Mouse (Mus musculus) spleen, adult 2 months (tissue): Measurements from ENCODE around the gene Cnnm1. TPM values are rescaled to one million over a fixed set of nuclear protein-coding genes. Genes with fewer than 3 reads are reported as not detected.
A peak's percentile ranks its signal among the peaks of the same experiment; 100 is the strongest.
"Not testable (repeated sequence)": the region's sequence is repeated elsewhere in the genome, so short reads cannot be mapped to it uniquely, and the experiment has no call there.

Experiments
- DNase-seq, 2 experiments: peaks; one replicate each; pipeline versions ENCODE4 v3.0.0 to v3.0.0-alpha.2; 2012 to 2021; ENCODE audit warnings: low spot score in 2 of 2, low read depth in 1 of 2
- H3K27ac ChIP-seq: fragments of 200-500 bp; 2 replicates; pipeline ENCODE4 v1.5.1; 2012; ENCODE audit warnings: low read length, inconsistent platforms; ENCODE audit not compliant: insufficient read depth
- H3K27me3 ChIP-seq: fragments of 200-500 bp; 2 replicates; pipeline ENCODE4 v1.6.1; 2012; ENCODE audit warnings: mild to moderate bottlenecking, moderate library complexity, low read length, inconsistent platforms; ENCODE audit not compliant: control insufficient read depth, insufficient read depth
- H3K36me3 ChIP-seq: fragments of 200-500 bp; 2 replicates; pipeline ENCODE4 v1.6.1; 2012; ENCODE audit warnings: mild to moderate bottlenecking, low read length, inconsistent platforms; ENCODE audit not compliant: control insufficient read depth, insufficient read depth
- H3K4me1 ChIP-seq: fragments of 200-500 bp; 2 replicates; pipeline ENCODE4 v1.6.1; 2011; ENCODE audit warnings: inconsistent platforms; ENCODE audit not compliant: control insufficient read depth, insufficient read depth, insufficient read length
- H3K4me3 ChIP-seq: fragments of 200-500 bp; 2 replicates; pipeline ENCODE4 v1.5.1; 2011; ENCODE audit warnings: mild to moderate bottlenecking, inconsistent platforms; ENCODE audit not compliant: insufficient read depth, insufficient read length; ENCODE audit errors: extremely low read depth
- CTCF ChIP-seq: fragments of 200-500 bp; IDR thresholded peaks from 2 replicates; pipeline ENCODE4 v1.5.1; 2011; ENCODE audit warnings: mild to moderate bottlenecking, inconsistent platforms; ENCODE audit not compliant: insufficient read depth, insufficient read length, insufficient replicate concordance; ENCODE audit errors: extremely low read depth
- POLR2A ChIP-seq: fragments of 200-500 bp; IDR thresholded peaks from 2 replicates; pipeline ENCODE4 v1.6.1; 2011; ENCODE audit warnings: low read depth, low read length, inconsistent platforms
- WGBS: fragments of 180-500 bp; shearing (Covaris S2); methylation state at CpG from one replicate; pipeline ENCODE4 v1.1.7; 2018; 5-methylcytosine and 5-hydroxymethylcytosine counted together
- polyA plus RNA-seq: library from polyadenylated mRNA; depleted of rRNA; stranded (reverse); fragments of >200 nt; gene quantifications from 2 replicates; pipeline ENCODE4 v1.2.3, GENCODE M21; 2012

The Cnnm1 gene
- polyA plus RNA-seq, 1 experiment, result 0.06 TPM

DNA sequence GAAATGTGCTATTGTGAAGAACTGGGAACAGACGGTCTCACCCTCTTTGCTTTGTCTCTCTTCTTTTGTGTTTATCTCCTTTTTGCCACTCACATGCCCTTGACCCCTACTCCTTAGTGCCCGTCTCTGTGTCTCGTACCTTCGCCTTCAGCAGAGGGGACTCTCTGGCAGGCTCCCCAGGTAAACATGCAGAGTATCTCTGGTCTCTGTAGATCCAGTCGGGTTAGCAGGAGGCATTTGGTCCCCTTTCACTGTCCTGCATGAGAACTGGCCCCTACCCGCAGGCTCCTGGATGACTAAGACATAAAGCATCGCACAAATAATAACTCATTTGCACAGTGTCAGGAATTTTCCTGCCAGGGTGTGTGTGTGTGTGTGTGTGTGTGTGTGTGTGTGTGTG lies 35.8 kb downstream of the Cnnm1 start:
- Histone ChIP-seq H3K4me1 (no peaks in the 10 kb centered on the region), H3K27me3 (no peaks in the 10 kb centered on the region), H3K4me3 (no peak overlapping the region), H3K27ac (no peak overlapping the region), H3K36me3 (no peaks in the 10 kb centered on the region)
- TF ChIP-seq CTCF (no peak), POLR2A (no peak)
- WGBS, result 75% methylated on average over 7 of the region's 7 CpGs
- DNase-seq, result no peak

DNA sequence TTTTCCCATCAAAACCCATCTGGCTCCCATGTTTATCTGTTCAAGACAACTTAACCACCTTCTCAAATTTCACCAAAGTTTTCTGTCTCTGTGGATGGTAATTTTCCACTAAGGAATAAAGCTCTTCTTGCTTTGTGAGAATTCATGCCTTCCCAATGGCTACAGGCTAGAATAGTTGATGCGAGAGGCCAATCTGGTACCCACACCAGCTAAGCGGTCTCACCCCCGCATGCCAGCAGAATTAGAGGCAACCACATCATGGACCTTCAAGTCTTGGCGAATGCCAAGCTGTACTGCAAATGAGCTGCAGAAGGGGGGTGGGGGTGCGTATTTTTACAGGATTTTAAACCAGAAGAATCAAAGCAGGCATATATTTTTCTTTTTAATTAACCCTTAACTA lies 37.2 kb downstream of the Cnnm1 start:
- WGBS, result 87% methylated on average over 5 of the region's 5 CpGs

DNA sequence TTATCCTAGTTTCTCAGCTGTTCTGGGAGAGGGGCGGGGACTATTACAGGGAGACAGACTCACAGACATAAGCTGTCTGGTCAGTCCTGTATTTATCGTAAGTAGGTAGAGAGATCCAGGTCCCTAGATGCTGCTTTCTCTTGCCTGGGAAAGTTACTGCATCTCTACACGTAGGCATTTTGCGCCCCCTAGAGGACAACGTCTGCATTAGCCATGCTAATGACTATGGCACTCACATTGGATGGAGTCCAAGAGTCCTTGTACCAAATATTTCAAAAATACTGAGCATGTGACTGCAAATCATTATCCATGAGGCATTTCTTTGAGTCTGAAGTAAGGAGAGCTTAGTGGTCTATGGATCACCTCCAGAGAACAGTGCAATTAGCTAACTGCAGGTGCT lies 38.7 kb downstream of the Cnnm1 start:
- WGBS, result 23% methylated on average over 5 of the region's 5 CpGs
- Histone ChIP-seq H3K4me1 (no peaks in the 10 kb centered on the region), H3K4me3 (no peak overlapping the region), H3K36me3 (no peaks in the 10 kb centered on the region), H3K27me3 (no peaks in the 10 kb centered on the region), H3K27ac (no peak overlapping the region)
- DNase-seq, result peak in 1 of 2 experiments; percentile 31
- TF ChIP-seq POLR2A, result no peak
- peak; percentile 41; the same call in 1 of the 2 replicates for TF ChIP-seq CTCF

More for the DNA sequence above, 37.2 kb downstream of the Cnnm1 start:
- no peaks in the 10 kb centered on the region for H3K4me1 ChIP-seq
- no peaks in the 10 kb centered on the region for H3K27me3 ChIP-seq
- no peak overlapping the region for H3K27ac ChIP-seq
- H3K4me3 ChIP-seq, result no peak overlapping the region
- no peak for DNase-seq
- TF ChIP-seq POLR2A (no peak), CTCF (no peak)
- H3K36me3 ChIP-seq, result no peaks in the 10 kb centered on the region

DNA sequence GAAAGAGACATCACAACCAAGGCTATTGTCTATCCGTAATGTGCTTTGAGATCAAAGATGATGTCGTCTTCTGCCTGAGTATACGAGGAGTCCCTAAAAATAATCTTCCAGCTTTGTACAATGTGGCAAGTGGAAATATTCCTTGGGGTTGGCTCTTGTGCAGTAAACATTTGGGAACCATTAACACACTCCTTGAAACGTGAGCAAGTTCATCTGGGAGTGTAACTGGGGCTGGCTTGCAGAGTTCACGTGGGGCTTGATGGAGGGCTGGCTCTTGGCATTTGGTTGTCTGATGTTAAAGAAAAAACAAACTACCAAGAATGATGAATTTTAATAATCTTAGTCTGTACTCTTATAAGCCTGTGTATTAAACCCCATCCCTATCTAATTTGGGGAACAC lies 39.2 kb downstream of the Cnnm1 start:
- WGBS, result 93% methylated on average over 5 of the region's 5 CpGs
- H3K4me3 ChIP-seq, result no peak overlapping the region
- H3K4me1 ChIP-seq, result no peaks in the 10 kb centered on the region
- H3K27ac ChIP-seq, result no peak overlapping the region
- no peak for TF ChIP-seq POLR2A
- no peak for TF ChIP-seq CTCF
- H3K27me3 ChIP-seq, result no peaks in the 10 kb centered on the region
- DNase-seq, result no peak
- H3K36me3 ChIP-seq, result no peaks in the 10 kb centered on the region

DNA sequence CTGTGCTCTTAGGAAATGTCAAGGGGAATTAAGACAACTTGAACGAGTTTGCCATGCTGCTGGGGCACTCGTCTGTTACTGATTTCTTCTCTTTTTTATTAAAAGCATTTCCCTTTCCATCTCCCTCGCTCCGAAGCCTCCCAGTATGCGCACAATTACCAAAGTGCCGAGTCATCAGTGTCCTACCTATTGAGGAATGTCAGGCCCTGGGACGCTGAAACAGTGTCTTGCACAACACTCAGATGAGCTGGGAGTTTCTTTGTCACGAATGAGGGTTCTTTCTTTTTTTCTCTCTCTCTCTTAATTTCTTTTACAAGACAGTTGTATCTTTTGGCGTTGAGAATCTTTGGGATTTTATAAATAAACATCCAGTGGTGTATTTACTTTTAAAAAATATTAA lies 40.3 kb downstream of the Cnnm1 start:
- H3K27me3 ChIP-seq, result no peaks in the 10 kb centered on the region
- no peak overlapping the region for H3K4me3 ChIP-seq
- H3K4me1 ChIP-seq, result no peaks in the 10 kb centered on the region
- 79% methylated on average over 9 of the region's 9 CpGs for WGBS
- no peak for DNase-seq
- no peak overlapping the region for H3K27ac ChIP-seq
- TF ChIP-seq POLR2A (no peak), CTCF (no peak)
- no peaks in the 10 kb centered on the region for H3K36me3 ChIP-seq

DNA sequence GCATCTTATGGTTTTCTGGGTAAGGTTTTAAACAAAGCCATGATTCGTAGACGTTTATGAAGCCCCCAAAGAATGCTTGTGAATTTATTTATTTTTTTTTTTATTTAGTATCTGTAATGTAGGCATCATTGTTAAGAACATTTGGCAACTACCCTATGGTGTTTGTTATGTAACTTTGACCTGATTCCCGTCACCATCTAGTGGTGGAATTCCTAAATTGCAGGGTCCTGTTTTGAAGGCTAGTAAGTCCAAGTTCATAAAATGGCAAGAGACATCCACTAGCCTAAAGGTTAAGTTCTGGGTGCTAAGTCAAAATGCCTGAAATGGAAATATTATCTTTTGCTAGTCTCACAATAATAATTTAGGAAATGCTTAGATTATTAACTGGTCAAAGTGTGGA lies 47.2 kb downstream of the Cnnm1 start:
- Histone ChIP-seq H3K27ac (no peak overlapping the region), H3K36me3 (no peaks in the 10 kb centered on the region), H3K4me3 (no peak overlapping the region), H3K4me1 (no peaks in the 10 kb centered on the region), H3K27me3 (no peaks in the 10 kb centered on the region)
- no peak for DNase-seq
- TF ChIP-seq CTCF (no peak), POLR2A (no peak)
- 43% methylated on average over 3 of the region's 3 CpGs for WGBS

DNA sequence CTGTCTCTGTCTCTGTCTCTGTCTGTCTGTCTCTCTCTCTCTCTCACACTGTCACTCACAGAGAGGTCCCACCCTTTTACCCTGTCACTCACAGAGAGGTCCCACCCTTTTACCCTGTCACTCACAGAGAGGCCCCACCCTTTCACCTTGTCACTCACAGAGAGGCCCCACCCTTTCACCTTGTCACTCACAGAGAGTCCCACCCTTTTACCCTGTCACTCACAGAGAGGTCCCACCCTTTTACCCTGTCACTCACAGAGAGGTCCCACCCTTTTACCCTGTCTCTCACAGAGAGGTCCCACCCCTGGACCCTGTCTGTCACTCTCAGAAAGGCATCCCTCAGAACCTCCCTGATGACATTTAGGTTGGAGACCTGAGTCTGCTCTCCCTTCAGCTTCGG lies 53.1 kb downstream of the Cnnm1 start:
- DNase-seq, H3K36me3 ChIP-seq, H3K27me3 ChIP-seq, H3K4me1 ChIP-seq, H3K4me3 ChIP-seq, H3K27ac ChIP-seq: not testable (repeated sequence)
- WGBS, result 87% methylated on average over 1 of the region's 1 CpGs
